Mouse (Mus musculus) Patski (cell line): ENCODE measurements at regions not wholly inside any gene's neighbourhood (a gene's known extent, or its start where the extent isn't known, plus 50 kb on each side); places are given as distances from the start of the nearest gene placed in this dataset.
A peak's percentile ranks its signal among the peaks of the same experiment; 100 is the strongest.

Experiments used
- ATAC-seq: fragments of 100-300 bp; one replicate; pipeline ENCODE4 v1.8.0; 2021
- CTCF ChIA-PET: fragments of 350-600 bp; sonication (Branson Sonifier 250); formaldehyde crosslinking; loops from one replicate; lab custom pipeline; 2022; ENCODE audit warnings: inconsistent platforms; lab: Charles Lee
- POLR2A ChIA-PET: fragments of 350-600 bp; sonication (Branson Sonifier 250); formaldehyde crosslinking; loops from one replicate; lab custom pipeline; 2022; ENCODE audit warnings: antibody characterized with exemption, inconsistent platforms; lab: Charles Lee
- DNase-seq: peaks from one replicate; pipeline ENCODE4 v3.0.0-alpha.2; 2011; ENCODE audit warnings: low read depth, low spot score
- H3K27me3 ChIP-seq: fragments of 371-371 bp; one replicate; pipeline ENCODE4 v1.5.1; 2021
- CTCF ChIP-seq: fragments of 100-300 bp; IDR thresholded peaks from one replicate; pipeline ENCODE4 v1.5.1; 2021
- in situ Hi-C: fragments of 300-500 bp; cut with MboI; formaldehyde crosslinking; loops from 3 replicates; pipeline ENCODE4 v1.11.1; 2018; ENCODE audit warnings: low pct_unique_long_range_greater_than_20kb, mixed read lengths

GRCm38 (mm10) chr3:21760516-21761218 lies 315.8 kb upstream of the Tbl1xr1 start:
- in situ Hi-C loops: no loop called here
- H3K27me3 ChIP-seq: no peaks in the 10 kb centered on the region
- peak; percentile 44 for ATAC-seq
- DNase-seq: peak; percentile 27
- ChIA-PET CTCF (interaction anchor here (0.7 to 2.1 kb wide), 13 partner anchors 10 to 337 kb away, joined by 3 to 6 read pairs (median 3); no protein-coding TSS in a partner anchor), POLR2A (interaction anchor here (0.5 to 1.2 kb wide), 3 partner anchors 32 to 134 kb away, joined by 3 read pairs; no protein-coding TSS in a partner anchor)
- no peak for TF ChIP-seq CTCF

- H3K27me3 ChIP-seq: no peaks in the 10 kb centered on the region
- TF ChIP-seq CTCF: no peak
- ChIA-PET POLR2A (interaction anchor here (0.5 kb wide), 1 partner anchor 135 kb away, joined by 3 read pairs; no protein-coding TSS in a partner anchor), CTCF (interaction anchor here (0.8 to 1.9 kb wide), 7 partner anchors 13 to 337 kb away, joined by 3 to 5 read pairs (median 3); no protein-coding TSS in a partner anchor)
- peak; percentile 36 for ATAC-seq
- in situ Hi-C loops: no loop called here
- DNase-seq: peak; percentile 50
Observed at GRCm38 (mm10) chr3:21761219-21761600, 315.2 kb upstream of the Tbl1xr1 start.

GRCm38 (mm10) chr3:21761909-21762308 lies 314.5 kb upstream of the Tbl1xr1 start:
- peak; percentile 55 for DNase-seq
- POLR2A ChIA-PET: no interaction called here
- TF ChIP-seq CTCF: no peak
- in situ Hi-C loops: no loop called here
- peak; percentile 74 for ATAC-seq
- no peaks in the 10 kb centered on the region for H3K27me3 ChIP-seq
- CTCF ChIA-PET: interaction anchor here (1.0 to 1.7 kb wide), 5 partner anchors 12 to 336 kb away, joined by 3 to 5 read pairs (median 3); no protein-coding TSS in a partner anchor

DNA sequence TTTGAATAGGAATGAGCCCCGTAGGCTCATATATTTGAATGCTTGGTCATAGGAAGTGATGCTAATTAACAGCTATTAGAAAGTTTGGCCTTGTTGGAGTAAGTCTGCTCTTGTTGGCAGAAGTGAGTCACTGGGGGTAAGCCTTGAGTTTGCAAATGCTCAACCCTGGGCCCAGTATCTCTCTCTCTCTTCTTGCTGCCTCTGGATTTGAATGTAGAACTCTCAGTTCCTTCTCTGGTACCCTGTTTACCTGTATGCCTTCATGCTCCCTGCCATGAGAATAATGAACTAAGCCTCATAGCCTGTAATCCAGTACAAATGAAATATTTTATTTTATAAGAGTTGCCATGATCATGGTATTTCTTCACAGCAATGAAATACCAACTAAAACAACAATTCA lies 308.4 kb upstream of the Tbl1xr1 start:
- ChIA-PET CTCF (interaction anchor here (1.0 kb wide), 1 partner anchor 53 kb away, joined by 3 read pairs; no protein-coding TSS in a partner anchor), POLR2A (no interaction called here)
- TF ChIP-seq CTCF: no peak
- ATAC-seq (no peak), DNase-seq (no peak)
- in situ Hi-C loops: no loop called here
- peaks cover 3% of the 10 kb centered on the region for H3K27me3 ChIP-seq

DNA sequence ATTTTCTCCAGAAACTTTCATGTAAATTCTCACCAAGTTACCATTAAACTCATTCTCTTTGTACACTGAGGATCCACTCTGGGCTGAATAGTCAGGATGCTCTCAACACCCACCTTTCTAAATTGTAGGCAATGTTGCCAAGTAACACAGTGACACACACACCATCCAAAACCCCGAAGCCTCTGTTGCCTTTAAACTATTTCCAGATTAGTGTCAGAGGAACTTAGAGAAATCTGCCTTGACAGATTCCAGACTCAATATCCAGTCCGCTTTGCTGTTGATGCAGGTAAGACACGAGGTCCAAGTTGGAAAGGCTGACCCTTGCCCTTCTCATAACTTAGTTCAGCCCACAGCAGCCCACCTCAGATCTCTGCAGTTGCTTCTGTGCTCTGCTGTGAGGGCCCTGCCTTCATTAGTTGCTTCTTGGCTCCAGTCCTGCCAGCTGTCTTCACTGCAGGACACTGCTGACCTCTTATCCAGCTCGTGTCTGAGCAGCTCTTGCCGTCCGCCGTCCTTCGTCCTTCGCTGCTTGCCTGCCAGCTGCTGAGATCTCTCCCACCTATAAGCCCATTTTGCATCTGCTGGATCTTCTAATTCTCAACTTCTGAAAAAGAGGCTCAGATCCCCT lies 306.4 kb upstream of the Tbl1xr1 start:
- ATAC-seq: no peak
- CTCF ChIA-PET: interaction anchor here (0.8 to 1.0 kb wide), 2 partner anchors 9 to 100 kb away, joined by 3 read pairs; no protein-coding TSS in a partner anchor
- no peak for TF ChIP-seq CTCF
- POLR2A ChIA-PET: no interaction called here
- in situ Hi-C loops: no loop called here
- H3K27me3 ChIP-seq: peaks cover 3% of the 10 kb centered on the region
- no peak for DNase-seq

DNA sequence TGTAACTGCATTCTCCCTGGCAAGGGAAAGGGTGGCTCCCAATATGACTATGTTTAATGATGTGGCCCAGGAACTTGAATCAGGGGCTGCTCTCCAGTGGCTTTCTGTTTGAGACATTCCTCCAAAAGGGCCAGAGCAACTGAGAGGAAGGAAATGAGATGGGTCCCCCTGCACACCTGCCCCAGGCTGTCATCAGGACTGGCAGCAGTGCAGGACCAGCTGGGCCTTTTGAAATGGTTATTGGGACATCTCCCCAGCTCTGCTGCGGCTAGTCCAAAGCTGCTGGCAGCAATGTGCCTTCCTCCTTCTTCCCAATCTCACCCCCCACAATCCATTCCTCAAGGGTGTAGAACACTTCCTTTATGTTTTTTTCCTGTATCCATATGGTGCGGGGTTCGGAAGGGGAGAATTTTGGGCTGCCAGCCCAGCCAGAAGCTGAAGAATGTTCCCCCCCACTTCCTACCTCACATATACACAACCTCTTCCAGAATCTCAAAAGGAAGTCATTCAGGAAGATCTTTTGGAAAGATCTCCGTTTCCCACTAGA lies 304.6 kb upstream of the Tbl1xr1 start:
- no peak for DNase-seq
- TF ChIP-seq CTCF: no peak
- H3K27me3 ChIP-seq: peaks cover 3% of the 10 kb centered on the region
- ChIA-PET POLR2A (no interaction called here), CTCF (interaction anchor here (1.4 kb wide), 1 partner anchor 8 kb away, joined by 3 read pairs; no protein-coding TSS in a partner anchor)
- in situ Hi-C loops: no loop called here
- no peak for ATAC-seq

GRCm38 (mm10) chr3:21774172-21774842 lies 302.1 kb upstream of the Tbl1xr1 start:
- ChIA-PET CTCF (interaction anchor here (0.9 to 1.2 kb wide), 2 partner anchors 8 to 10 kb away, joined by 3 to 5 read pairs; no protein-coding TSS in a partner anchor), POLR2A (no interaction called here)
- H3K27me3 ChIP-seq: peaks cover 3% of the 10 kb centered on the region
- no peak for ATAC-seq
- in situ Hi-C loops: no loop called here
- no peak for DNase-seq
- TF ChIP-seq CTCF: no peak

GRCm38 (mm10) chr3:21778789-21779188 lies 297.7 kb upstream of the Tbl1xr1 start:
- in situ Hi-C loops: no loop called here
- TF ChIP-seq CTCF: no peak
- CTCF ChIA-PET: interaction anchor here (1.0 to 2.2 kb wide), 3 partner anchors 9 to 12 kb away, joined by 3 to 12 read pairs (median 4); no protein-coding TSS in a partner anchor
- POLR2A ChIA-PET: interaction anchor here (0.6 to 0.8 kb wide), 2 partner anchors 13 to 465 kb away, joined by 3 to 8 read pairs; no protein-coding TSS in a partner anchor
- ATAC-seq (no peak), DNase-seq (no peak)
- no peaks in the 10 kb centered on the region for H3K27me3 ChIP-seq

- in situ Hi-C loops: no loop called here
- POLR2A ChIA-PET: interaction anchor here (0.6 to 1.1 kb wide), 3 partner anchors 13 to 351 kb away, joined by 3 to 8 read pairs (median 3); no protein-coding TSS in a partner anchor
- no peak for TF ChIP-seq CTCF
- DNase-seq (no peak), ATAC-seq (no peak)
- CTCF ChIA-PET: interaction anchor here (0.8 to 1.3 kb wide), 5 partner anchors 12 to 189 kb away, joined by 3 read pairs; no protein-coding TSS in a partner anchor
- H3K27me3 ChIP-seq: no peaks in the 10 kb centered on the region
Observed at GRCm38 (mm10) chr3:21791983-21792631, 284.3 kb upstream of the Tbl1xr1 start.
